Mouse (Mus musculus) testis, adult 2 months (tissue): ENCODE measurements around the gene Rab11fip4. TPM values are rescaled to one million over a fixed set of nuclear protein-coding genes. Genes with fewer than 3 reads are reported as not detected.
A peak's percentile ranks its signal among the peaks of the same experiment; 100 is the strongest.
"Not testable (repeated sequence)": the region's sequence is repeated elsewhere in the genome, so short reads cannot be mapped to it uniquely, and the experiment has no call there.

Source experiments
- H3K27ac ChIP-seq: fragments of 200-500 bp; 2 replicates; pipeline ENCODE4 v1.5.1; 2012; ENCODE audit warnings: low read depth, low read length; ENCODE audit not compliant: control insufficient read depth, insufficient read depth
- H3K27me3 ChIP-seq: fragments of 200-500 bp; 2 replicates; pipeline ENCODE4 v1.6.1; 2012; ENCODE audit warnings: mild to moderate bottlenecking, low read length, moderate library complexity; ENCODE audit not compliant: control insufficient read depth, insufficient read depth
- H3K36me3 ChIP-seq: fragments of 200-500 bp; 2 replicates; pipeline ENCODE4 v1.6.1; 2012; ENCODE audit warnings: mild to moderate bottlenecking, low read length; ENCODE audit not compliant: control insufficient read depth, insufficient read depth
- H3K4me1 ChIP-seq: fragments of 200-500 bp; 2 replicates; pipeline ENCODE4 v1.6.1; 2012; ENCODE audit warnings: low read length; ENCODE audit not compliant: control insufficient read depth, insufficient read depth
- H3K4me3 ChIP-seq: fragments of 200-500 bp; 2 replicates; pipeline ENCODE4 v1.5.1; 2012; ENCODE audit warnings: low read depth, mild to moderate bottlenecking, low read length, moderate library complexity, mixed read lengths; ENCODE audit not compliant: control insufficient read depth
- CTCF ChIP-seq: fragments of 200-500 bp; IDR thresholded peaks from 2 replicates; pipeline ENCODE4 v1.5.1; 2012; ENCODE audit warnings: low read depth, mild to moderate bottlenecking, inconsistent platforms, low read length, moderate library complexity; ENCODE audit not compliant: control insufficient read depth, insufficient read depth, insufficient replicate concordance
- POLR2A ChIP-seq: fragments of 200-500 bp; IDR thresholded peaks from 2 replicates; pipeline ENCODE4 v1.6.1; 2012; ENCODE audit warnings: low read depth, mild to moderate bottlenecking, inconsistent platforms, low read length, moderate library complexity; ENCODE audit not compliant: control insufficient read depth
- polyA plus RNA-seq: library from polyadenylated mRNA; depleted of rRNA; stranded (reverse); fragments of >200 nt; gene quantifications from 2 replicates; pipeline ENCODE4 v1.2.3, GENCODE M21; 2012

The Rab11fip4 gene
- polyA plus RNA-seq, 1 experiment = 12.1 TPM

- no peak overlapping the region for H3K27ac ChIP-seq
- H3K27me3 ChIP-seq = no peaks in the 10 kb centered on the region
- peaks cover 8% of the 10 kb centered on the region for H3K4me1 ChIP-seq
- no peak overlapping the region for H3K4me3 ChIP-seq
- H3K36me3 ChIP-seq = no peaks in the 10 kb centered on the region
- no peak for TF ChIP-seq POLR2A
- no peak for TF ChIP-seq CTCF
These were observed 107.1 kb downstream of the Rab11fip4 start for GRCm38 (mm10) chr11:79698071-79698470.

DNA sequence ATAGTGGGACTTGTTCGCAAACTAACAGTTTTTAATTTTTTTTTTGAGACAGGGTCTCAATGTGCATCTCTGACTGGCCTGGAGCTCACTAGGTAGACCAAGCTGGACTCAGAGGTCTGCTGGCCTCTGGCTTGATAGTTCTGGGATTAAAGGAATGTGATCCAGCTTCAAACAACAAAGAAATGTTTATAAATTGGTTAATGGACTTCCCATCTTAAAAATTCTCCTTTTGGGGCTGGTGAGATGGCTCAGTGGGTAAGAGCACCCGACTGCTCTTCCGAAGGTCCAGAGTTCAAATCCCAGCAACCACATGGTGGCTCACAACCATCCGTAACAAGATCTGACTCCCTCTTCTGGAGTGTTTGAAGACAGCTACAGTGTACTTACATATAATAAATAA, 107.5 kb downstream of the Rab11fip4 start:
- H3K27ac ChIP-seq, H3K27me3 ChIP-seq, H3K4me3 ChIP-seq, H3K36me3 ChIP-seq: not testable (repeated sequence)
- H3K4me1 ChIP-seq = peaks cover 11% of the 10 kb centered on the region

DNA sequence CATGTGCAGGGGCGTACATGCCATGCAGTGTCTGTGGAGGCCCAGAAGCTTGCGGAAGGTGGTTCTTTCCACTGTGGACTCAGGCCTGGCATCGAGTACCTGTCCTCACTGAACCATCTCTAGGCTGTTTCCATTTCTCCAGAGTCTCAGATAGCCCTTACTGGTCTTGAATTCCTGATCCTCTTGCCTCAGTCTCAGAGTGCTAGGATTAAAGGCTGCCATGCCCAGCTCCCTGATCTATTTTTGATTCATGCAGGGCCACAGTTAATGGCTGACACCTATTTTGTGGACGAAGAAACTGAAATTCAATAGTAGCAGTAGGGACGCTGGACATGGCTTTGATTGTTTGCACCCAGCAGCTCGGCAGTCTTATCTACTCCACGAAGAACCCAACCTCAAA, 110.5 kb downstream of the Rab11fip4 start:
- Histone ChIP-seq H3K27ac (no peak overlapping the region), H3K4me1 (peaks cover 11% of the 10 kb centered on the region)

GRCm38 (mm10) chr11:79702092-79702491, 111.1 kb downstream of the Rab11fip4 start:
- H3K4me1 ChIP-seq = peaks cover 11% of the 10 kb centered on the region
- H3K27ac ChIP-seq = no peak overlapping the region
- TF ChIP-seq CTCF (no peak), POLR2A (no peak)
- no peaks in the 10 kb centered on the region for H3K36me3 ChIP-seq
- H3K4me3 ChIP-seq = no peak overlapping the region
- H3K27me3 ChIP-seq = no peaks in the 10 kb centered on the region

More for the DNA sequence above, 110.5 kb downstream of the Rab11fip4 start:
- no peaks in the 10 kb centered on the region for H3K27me3 ChIP-seq
- no peaks in the 10 kb centered on the region for H3K36me3 ChIP-seq
- no peak for TF ChIP-seq POLR2A
- no peak for TF ChIP-seq CTCF
- H3K4me3 ChIP-seq = no peak overlapping the region

DNA sequence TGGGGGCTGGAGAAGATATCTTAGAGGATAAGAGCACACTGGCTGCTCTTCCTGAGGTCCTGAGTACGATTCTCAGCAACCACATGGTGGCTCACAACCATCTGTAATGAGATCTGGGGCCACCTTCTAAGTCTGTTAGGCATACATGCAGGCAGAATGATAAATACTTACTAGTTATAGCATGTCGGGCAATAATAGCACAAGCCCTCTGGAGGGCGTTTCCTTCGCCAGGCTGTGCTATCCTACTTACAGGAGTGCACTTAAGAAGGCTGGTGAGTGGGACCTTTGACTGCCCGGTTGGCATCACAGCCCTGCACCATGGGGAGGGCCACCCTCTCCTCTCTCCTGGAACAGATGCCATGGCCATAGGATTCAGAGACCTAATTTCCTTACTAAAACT, 112.4 kb downstream of the Rab11fip4 start:
- H3K4me1 ChIP-seq = peaks cover 11% of the 10 kb centered on the region
- H3K27me3 ChIP-seq = no peaks in the 10 kb centered on the region
- TF ChIP-seq CTCF (no peak), POLR2A (no peak)
- no peak overlapping the region; the same call in 1 of the 2 replicates for H3K27ac ChIP-seq
- no peaks in the 10 kb centered on the region for H3K36me3 ChIP-seq
- H3K4me3 ChIP-seq = peak overlapping the region; percentile 84

DNA sequence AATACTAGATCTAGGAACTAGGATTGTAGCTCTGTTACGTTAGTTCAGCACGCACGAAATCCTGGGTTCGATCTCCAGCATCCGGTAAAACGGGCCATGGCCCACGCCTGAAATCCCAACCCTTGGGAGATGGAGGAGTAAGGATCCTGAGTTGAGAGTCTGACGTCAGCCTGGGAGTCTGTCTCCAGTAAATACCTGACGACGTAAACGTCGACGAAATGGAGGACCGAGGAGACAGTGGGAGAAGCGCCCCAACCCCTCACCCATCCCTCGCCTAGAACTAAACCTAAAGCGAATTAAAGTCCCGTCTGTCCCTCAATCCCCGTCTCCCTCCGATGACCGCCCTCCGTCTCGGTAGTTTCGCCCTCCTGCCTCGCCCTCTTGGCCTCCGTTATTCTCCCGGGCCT, 112.9 kb downstream of the Rab11fip4 start:
- Histone ChIP-seq H3K36me3 (no peaks in the 10 kb centered on the region), H3K4me3 (peak overlapping the region; percentile 84)
- no peak for TF ChIP-seq POLR2A

DNA sequence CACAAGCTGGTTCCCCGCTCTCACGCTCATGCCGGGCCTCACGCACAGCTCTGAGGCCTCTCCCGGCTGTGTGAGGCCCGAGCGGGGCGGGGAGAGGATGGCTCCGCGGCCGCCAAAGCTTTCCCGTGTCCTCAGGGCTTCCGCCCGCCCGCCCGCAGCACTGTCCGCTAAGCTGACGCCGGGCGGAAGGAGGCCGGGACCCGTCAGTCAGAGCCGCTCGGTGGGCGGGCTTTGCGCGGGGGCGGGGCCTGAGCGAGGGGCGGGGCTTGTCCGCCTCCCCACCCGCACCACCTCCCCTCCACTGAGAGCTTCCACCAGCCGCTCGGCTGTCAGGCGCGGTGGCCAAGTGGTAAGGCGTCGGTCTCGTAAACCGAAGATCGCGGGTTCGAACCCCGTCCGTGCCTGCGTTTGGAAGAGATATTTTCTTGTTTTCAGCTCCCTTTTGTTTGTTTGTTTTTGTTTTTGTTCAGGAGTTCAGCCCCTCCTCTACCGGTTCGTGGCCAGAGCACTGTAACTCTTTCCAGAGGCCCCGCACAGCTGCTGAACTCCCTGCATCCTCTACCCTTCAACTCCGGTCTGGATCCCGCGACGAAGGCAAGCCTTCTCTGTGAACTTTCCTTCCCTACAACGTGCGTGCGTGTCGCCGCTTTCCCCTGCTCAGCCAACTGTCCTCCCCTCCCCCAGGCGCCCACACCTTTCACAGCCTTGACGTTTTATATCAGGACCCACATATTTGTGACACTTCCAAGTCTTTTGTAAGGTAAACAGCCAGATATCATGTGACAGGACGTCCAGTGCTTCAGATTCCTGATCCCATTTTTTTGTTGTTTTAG, 113.5 kb downstream of the Rab11fip4 start:
- TF ChIP-seq POLR2A (peak; percentile 80), CTCF (no peak)
- peaks cover 11% of the 10 kb centered on the region for H3K4me1 ChIP-seq
- no peaks in the 10 kb centered on the region for H3K36me3 ChIP-seq
- peak overlapping the region; percentile 84 for H3K4me3 ChIP-seq
- peak overlapping the region; percentile 88 for H3K27ac ChIP-seq
- no peaks in the 10 kb centered on the region for H3K27me3 ChIP-seq

More for the DNA sequence above, 112.9 kb downstream of the Rab11fip4 start:
- no peaks in the 10 kb centered on the region for H3K27me3 ChIP-seq
- H3K4me1 ChIP-seq = peaks cover 11% of the 10 kb centered on the region
- H3K27ac ChIP-seq = peak overlapping the region; percentile 88
